Mouse (Mus musculus) c-Kit-negative CD71-positive TER-119-positive erythroid progenitor cells, embryonic 14.5 days (primary cell): Measurements from ENCODE around the gene Sez6.

Experiments used
- DNase-seq: peaks from one replicate; pipeline ENCODE4 v3.0.0-alpha.2; 2013; ENCODE audit warnings: low read depth, low spot score

Gene Sez6

GRCm38 (mm10) chr11:77950125-77950685 is 19.6 kb downstream of the Sez6 start:
- DNase-seq: no peak

- no peak for DNase-seq
Measured at GRCm38 (mm10) chr11:77950797-77951228, 20.2 kb downstream of the Sez6 start.

- no peak for DNase-seq
Measured at GRCm38 (mm10) chr11:77953671-77954070, 23.1 kb downstream of the Sez6 start.

DNA sequence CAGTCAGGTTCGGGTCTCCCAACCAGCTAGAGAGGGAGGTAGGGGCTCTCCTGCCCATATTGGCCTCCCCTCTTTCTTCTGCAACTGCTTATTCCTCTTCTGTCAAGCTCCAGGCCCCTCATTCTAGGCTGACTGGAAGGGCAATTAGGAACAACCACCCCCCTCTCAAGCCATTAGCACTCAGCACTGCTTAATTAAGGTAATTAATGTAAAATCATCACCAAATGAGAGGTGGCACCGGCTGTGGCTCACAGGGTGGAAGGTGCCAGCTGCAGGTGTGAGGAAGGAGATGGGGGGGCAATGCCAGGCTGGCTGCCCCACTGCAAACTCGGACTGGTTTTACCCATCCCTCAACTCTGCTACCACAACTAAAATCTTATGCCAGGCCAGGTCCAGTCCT is 25.8 kb downstream of the Sez6 start:
- no peak for DNase-seq

DNA sequence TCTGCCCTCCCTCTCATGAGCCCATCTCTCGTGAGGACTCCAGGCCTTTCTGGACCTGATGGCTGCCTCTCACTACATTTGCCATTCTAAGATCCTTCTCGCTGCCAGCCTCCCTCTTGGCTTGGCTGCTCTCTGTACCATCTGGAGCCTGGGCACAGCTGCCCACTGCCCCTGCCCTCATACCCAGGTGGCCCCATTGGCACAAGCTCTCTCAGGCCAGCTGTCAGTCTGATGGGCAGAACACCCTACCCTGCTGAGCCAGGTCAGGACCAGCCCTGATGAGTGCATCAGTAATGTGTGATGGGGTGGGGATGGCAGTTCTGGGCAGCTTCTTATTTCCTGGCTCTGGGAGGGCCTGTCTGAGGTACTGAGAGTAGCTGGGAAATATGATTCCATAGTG is 27.7 kb downstream of the Sez6 start:
- DNase-seq: no peak

DNA sequence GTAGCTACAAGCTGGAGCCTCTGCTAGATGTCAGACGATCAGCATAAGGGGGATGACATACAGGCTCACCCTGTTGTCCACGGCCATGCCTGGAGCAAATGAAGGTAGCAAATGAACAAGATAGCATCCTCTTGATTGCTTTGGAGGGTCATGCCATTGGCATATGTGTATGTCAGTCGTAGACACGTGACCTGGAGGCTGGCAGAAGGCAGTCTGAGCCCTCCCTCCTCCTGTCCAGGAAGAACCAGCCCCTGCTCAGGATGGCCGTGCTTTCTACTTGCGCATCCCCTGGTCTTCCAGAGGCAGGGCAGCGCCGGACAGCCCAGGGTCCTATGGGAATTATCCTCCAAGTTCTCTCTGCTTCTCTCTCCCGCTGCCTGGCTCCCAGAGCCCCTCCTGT is 28.3 kb downstream of the Sez6 start:
- DNase-seq: no peak

- no peak for DNase-seq
Measured at GRCm38 (mm10) chr11:77960199-77960598, 29.6 kb downstream of the Sez6 start.

DNA sequence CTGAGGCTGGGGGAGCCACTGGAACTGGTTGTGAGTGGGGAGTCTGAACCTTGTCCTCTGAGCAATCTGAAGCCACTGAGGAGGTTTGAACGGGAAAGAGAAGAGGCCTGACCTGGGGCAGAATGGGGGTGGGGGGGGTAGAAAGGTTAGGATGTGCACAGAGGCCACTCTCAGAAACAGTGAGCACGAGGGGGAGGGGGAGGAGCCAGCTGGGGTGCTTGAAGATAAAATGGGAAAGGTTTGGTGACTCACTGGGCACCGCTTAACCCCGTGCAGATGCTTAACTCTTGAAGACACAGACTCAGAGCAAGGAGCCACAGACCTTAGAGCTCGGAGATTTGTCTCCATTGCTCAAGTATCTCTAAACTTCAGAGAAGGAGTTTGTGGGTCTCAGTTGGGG is 30.3 kb downstream of the Sez6 start:
- no peak for DNase-seq

DNA sequence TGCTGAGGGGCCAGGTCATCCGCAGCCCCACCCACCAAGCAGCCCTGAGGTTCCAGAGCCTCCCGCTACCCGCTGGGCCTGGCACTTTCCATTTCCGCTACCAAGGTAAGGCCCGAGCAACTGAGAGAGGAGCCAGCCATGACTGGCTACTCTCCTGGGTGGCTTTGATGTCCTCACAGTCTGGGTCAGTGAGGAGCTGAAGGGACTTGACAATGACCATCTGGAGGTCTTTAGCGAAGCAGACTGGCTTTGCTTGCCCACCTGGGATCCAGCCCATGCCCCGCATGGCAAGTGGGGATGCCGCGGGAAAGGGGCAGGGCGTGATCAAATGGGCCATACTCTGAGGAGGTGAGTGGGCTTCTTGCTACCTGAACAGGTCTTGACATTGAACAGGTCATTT is 32.3 kb downstream of the Sez6 start:
- DNase-seq: no peak

DNA sequence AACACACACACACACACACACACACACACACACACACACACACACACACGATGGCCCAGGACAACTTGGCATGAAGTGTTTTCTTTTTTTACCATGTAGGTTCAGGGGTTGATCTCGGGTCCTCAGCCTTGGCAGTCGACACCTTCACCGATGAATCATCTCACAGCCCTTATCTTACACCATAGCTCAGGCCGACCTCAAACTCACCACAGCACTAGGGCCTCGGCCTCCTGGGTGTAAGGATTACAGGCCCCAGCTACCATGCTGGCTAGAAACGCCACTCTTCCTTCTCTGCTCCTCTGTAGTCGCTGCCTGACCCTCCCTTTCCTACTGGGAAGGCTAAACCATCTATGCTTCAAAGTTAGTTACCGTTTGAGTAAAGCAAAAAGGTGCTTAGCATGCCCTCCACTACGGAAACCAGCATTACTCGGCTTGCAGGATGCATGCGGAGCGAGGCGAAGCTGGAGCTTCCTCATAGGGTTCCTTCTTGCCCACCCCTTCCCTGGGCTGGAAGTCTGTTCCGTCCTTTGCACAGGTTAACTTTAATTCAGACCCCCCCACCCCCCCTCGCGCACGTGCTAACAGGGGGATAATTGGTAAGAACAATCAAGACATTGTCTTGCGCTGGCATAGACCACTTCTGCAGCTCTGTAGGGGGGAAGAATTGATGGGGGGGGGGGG is 34.0 kb downstream of the Sez6 start:
- no peak for DNase-seq

DNA sequence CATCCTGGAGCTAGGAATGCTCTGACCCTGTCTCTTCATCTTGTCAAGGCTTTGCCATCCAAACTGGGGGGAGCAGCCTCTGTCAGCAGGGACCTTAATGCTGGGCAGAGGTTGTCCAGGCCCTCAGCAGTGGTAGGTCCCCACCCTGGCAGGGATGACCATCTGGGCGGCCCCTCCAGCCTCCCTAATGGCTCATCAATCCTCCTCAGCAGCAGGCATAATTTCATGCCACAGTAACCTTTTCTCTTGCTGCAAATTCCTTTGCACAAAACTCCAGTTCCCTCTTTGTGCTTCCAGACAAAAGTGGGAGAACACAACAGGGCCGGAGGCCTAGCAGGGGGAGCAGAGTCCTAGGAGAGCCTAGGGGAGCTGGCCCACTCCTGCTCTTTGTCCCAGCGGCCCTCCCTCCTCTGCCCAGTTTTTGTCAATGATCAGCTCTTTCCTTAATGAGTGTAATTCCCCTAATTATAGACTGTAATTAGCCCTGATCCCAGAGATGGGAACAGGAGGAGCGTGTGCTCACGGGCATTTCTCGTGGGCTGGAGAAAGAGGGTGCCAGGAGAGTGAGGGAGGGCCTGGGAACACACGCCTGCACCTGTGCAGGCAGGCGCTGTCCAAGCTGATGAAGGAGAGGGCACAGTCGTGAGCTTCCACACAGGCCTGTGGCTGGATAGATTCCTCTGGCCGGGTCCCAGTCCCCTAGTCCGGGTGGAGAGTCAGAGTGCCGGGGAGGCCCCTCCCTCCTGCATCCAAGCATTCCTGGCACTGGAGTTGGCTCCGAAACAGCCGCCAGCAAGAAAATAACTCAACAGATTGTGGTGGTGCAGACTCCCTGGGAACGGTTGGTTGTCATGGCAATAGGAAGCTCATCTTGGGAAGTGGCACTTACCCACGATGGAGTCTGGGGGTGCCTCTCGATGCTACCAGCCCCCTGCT is 34.8 kb downstream of the Sez6 start:
- DNase-seq: no peak

DNA sequence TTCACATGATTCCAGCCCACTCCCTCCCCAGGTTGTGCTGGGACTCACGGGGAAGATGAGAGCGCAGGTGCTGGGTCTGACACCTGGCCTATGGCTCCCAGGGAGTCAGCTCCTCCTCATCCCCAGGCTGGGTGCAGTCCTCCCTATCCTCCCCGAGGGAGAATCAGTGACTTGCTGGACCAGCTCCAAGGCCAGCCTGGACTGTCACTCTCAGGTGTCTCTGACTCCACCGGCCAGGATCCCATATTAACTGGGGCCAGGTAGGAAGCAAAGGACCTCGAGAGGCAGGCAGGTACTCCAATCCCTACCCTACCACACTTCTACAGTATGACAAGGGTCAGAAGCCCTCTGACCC is 35.4 kb downstream of the Sez6 start:
- DNase-seq: no peak

- DNase-seq: peak; percentile 47
Measured at GRCm38 (mm10) chr11:77967114-77967513, 36.5 kb downstream of the Sez6 start.

DNA sequence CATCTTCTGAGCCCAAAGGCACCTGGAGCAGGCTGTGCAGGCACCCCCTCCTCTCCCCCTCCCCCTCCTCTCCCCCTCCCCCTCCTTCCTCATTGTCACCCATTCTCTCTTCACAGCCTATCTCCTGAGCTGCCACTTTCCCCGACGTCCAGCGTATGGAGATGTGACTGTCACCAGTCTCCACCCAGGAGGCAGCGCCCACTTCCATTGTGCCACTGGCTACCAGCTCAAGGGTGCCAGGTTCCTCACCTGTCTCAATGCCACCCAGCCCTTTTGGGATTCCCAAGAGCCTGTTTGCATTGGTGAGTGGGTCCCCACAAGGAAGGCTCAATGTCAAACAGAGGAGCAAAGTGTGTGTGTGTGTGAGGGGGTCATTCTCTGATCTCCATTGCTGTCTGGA is 38.2 kb downstream of the Sez6 start:
- DNase-seq: no peak

DNA sequence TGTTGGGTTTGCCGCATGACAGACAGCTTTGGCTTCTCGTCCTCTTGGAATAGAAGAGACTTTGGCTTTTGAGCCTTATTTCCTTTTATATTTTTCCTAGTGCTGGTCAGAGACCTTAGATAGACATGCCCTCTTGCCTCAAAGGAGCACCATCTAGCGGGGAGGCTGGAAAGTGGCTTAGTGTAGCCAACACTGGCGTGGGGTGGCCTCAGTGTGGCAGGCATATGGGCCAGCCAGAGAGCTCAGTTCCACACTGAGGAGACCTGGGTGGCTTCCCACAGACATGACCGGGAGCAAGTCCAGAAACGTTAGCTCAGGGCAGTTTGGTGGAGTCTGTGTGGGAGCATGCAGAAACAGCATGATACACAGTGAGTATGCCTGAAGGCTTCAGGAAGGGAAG is 40.1 kb downstream of the Sez6 start:
- no peak for DNase-seq

GRCm38 (mm10) chr11:77973520-77973919 is 42.9 kb downstream of the Sez6 start:
- no peak for DNase-seq

DNA sequence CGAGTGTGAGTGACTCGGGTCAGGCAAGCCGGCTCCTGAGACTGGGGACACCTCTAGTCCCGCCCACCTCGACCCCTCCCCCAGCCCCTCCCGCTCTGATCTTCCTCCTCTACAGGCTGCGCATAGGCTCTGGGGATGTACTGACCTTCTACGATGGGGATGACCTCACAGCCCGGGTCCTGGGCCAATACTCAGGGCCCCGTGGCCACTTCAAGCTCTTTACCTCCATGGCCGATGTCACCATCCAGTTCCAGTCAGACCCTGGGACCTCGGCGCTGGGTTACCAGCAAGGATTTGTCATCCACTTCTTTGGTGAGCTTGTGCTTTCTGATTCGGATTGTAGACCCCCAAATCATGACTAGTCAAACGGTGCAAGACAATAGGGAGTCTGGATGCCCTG is 43.7 kb downstream of the Sez6 start:
- DNase-seq: no peak

- DNase-seq: no peak
Measured at GRCm38 (mm10) chr11:77975873-77976272, 45.3 kb downstream of the Sez6 start.

- no peak for DNase-seq
Measured at GRCm38 (mm10) chr11:77978161-77978560, 47.6 kb downstream of the Sez6 start.

GRCm38 (mm10) chr11:77979221-77979809 is 48.7 kb downstream of the Sez6 start:
- DNase-seq: no peak

GRCm38 (mm10) chr11:77980281-77981204 is 49.9 kb downstream of the Sez6 start:
- DNase-seq: peak; percentile 27
